Mouse (Mus musculus) liver, adult 2 months (tissue): ENCODE measurements at regions not wholly inside any gene's neighbourhood (a gene's known extent, or its start where the extent isn't known, plus 50 kb on each side); places are given as distances from the start of the nearest gene placed in this dataset.

ENCODE experiments used
- DNase-seq: peaks from one replicate; pipeline ENCODE4 v3.0.0-alpha.2; 2011; ENCODE audit warnings: low read depth, low spot score; ENCODE audit errors: extremely low read depth
- H3K27ac ChIP-seq: fragments of 200-500 bp; replicated peaks from 2 replicates; pipeline ENCODE4 v1.5.1; 2012; ENCODE audit warnings: low read depth, mild to moderate bottlenecking, control low read depth, inconsistent platforms, low read length; ENCODE audit not compliant: insufficient read depth
- H3K27me3 ChIP-seq: fragments of 200-500 bp; 2 replicates; pipeline ENCODE4 v1.6.1; 2012; ENCODE audit warnings: mild to moderate bottlenecking, moderate library complexity, low read length, inconsistent platforms; ENCODE audit not compliant: control insufficient read depth, insufficient read depth
- H3K36me3 ChIP-seq: fragments of 200-500 bp; 2 replicates; pipeline ENCODE4 v1.6.1; 2012; ENCODE audit warnings: low read length, inconsistent platforms; ENCODE audit not compliant: control insufficient read depth, insufficient read depth
- H3K4me1 ChIP-seq: fragments of 200-500 bp; 2 replicates; pipeline ENCODE4 v1.6.1; 2011; ENCODE audit warnings: low read length; ENCODE audit not compliant: control insufficient read depth, insufficient read depth
- H3K4me3 ChIP-seq: fragments of 200-500 bp; 2 replicates; pipeline ENCODE4 v1.5.1; 2011; ENCODE audit warnings: low read depth, mild to moderate bottlenecking, control low read depth, low read length, moderate library complexity; ENCODE audit not compliant: insufficient read depth
- H3K79me2 ChIP-seq: fragments of 200-500 bp; 2 replicates; pipeline ENCODE4 v1.6.1; 2012; ENCODE audit warnings: inconsistent platforms, mild to moderate bottlenecking, low read length, moderate library complexity; ENCODE audit not compliant: control insufficient read depth, insufficient read depth
- H3K9ac ChIP-seq: fragments of 200-500 bp; 2 replicates; pipeline ENCODE4 v1.6.1; 2012; ENCODE audit warnings: low read depth, mild to moderate bottlenecking, control low read depth, inconsistent platforms, low read length
- CTCF ChIP-seq: fragments of 200-500 bp; IDR thresholded peaks from 2 replicates; pipeline ENCODE4 v1.5.1; 2011; ENCODE audit warnings: low read depth, low read length, control low read depth
- POLR2A ChIP-seq: fragments of 200-500 bp; IDR thresholded peaks from 2 replicates; pipeline ENCODE4 v1.6.1; 2011; ENCODE audit warnings: low read length, control low read depth; ENCODE audit not compliant: insufficient read depth; ENCODE audit errors: extremely low read depth
- WGBS: fragments of 180-500 bp; shearing (Covaris S2); methylation state at CpG from one replicate; pipeline ENCODE4 v1.1.7; 2018; 5-methylcytosine and 5-hydroxymethylcytosine counted together

DNA sequence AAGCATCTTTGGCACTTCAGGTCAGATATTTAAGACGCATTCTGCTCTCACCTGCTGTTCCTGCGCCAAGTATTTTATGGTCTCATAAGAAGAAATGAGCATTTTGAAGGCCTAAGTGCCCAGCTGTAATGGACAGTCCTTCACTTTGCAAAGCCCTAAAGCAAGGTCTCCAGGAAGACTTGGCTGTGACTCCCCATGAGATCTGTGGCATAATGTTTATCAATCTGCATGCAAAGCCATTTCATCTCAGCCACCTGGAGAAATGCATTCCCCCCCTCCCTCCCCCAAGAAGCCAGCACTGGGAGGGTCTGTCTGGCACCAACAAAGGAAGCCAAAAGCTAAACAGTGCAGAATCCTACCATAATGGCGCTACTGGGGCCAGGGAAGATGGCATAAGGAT lies 437.4 kb downstream of the Slc4a3 start:
- H3K4me1 ChIP-seq = no peaks in the 10 kb centered on the region
- WGBS = 91% methylated on average over 3 of the region's 3 CpGs
- no peak for DNase-seq
- no peaks in the 10 kb centered on the region for H3K79me2 ChIP-seq
- no peak overlapping the region for H3K27ac ChIP-seq
- no peak overlapping the region for H3K9ac ChIP-seq
- no peak overlapping the region for H3K4me3 ChIP-seq
- no peaks in the 10 kb centered on the region for H3K27me3 ChIP-seq
- no peak for TF ChIP-seq POLR2A
- TF ChIP-seq CTCF = no peak
- H3K36me3 ChIP-seq = no peaks in the 10 kb centered on the region

DNA sequence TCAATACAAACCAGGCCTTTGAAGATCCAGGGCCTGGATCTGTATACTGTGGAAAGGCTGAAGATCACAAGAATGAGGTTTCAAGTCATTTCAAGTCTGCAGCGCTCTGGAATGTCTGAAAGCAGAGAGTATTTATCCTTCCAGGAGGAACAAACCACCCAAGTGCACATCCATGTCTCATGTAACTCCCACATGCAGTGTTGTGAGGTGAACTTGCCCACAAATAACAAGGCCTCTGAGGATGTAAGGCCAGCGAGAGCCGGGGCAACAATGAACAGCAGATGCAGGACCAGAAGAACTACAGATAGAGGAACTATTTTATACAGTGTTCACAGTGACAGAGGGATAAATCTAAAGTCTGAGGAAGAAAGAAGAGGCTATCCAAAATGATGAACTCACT lies 442.4 kb downstream of the Slc4a3 start:
- Histone ChIP-seq H3K27ac (no peak overlapping the region), H3K9ac (no peak overlapping the region), H3K27me3 (no peaks in the 10 kb centered on the region), H3K4me3 (no peak overlapping the region), H3K36me3 (no peaks in the 10 kb centered on the region), H3K79me2 (no peaks in the 10 kb centered on the region), H3K4me1 (no peaks in the 10 kb centered on the region)
- TF ChIP-seq POLR2A (no peak), CTCF (no peak)
- WGBS = 91% methylated on average over 3 of the region's 3 CpGs
- no peak for DNase-seq

DNA sequence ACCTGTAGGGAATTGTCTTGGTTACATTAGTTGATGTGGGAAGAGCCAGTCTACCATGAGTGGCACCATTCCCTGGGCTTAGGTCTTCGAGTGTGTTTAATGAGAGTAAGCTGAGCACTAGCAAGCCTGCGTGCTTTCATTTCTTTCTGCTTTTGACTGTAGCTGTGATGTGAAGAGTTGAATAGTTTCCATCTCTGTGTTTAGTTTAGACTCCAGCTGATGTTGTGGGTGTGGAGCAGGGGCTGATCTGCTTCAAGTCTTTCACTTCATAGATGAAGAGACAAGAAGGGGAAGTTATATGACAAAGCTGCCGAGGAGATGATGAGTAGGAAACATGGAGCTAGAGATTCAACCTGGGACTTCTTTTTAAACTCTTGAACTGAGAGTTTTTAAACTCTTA lies 446.0 kb downstream of the Slc4a3 start:
- no peak overlapping the region for H3K9ac ChIP-seq
- no peak for TF ChIP-seq CTCF
- no peak for TF ChIP-seq POLR2A
- H3K27me3 ChIP-seq = no peaks in the 10 kb centered on the region
- WGBS = 88% methylated on average over 3 of the region's 3 CpGs
- H3K27ac ChIP-seq = no peak overlapping the region
- H3K79me2 ChIP-seq = no peaks in the 10 kb centered on the region
- no peak for DNase-seq
- no peaks in the 10 kb centered on the region for H3K4me1 ChIP-seq
- H3K4me3 ChIP-seq = no peak overlapping the region
- no peaks in the 10 kb centered on the region for H3K36me3 ChIP-seq

DNA sequence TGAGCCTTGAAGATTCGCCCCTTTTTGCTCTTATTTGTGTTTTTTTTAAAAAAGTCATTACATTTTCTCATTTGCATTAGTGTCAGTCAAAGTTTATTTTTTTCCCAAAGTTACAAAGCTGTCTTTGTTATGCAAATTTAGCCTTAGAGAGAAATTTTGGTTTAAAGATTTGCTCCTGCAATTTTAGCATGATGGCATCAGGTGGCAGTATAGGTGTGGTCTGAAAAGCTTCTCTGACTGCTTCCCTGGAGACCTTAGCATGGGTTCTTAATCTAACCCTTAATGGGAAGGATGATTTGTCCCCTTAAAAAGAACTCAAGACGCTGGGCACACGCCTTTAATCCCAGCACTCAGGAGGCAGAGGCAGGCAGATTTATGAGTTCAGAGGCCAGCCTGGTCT lies 451.2 kb downstream of the Slc4a3 start:
- Histone ChIP-seq H3K79me2 (no peaks in the 10 kb centered on the region), H3K36me3 (no peaks in the 10 kb centered on the region), H3K27ac (no peak overlapping the region), H3K4me3 (no peak overlapping the region), H3K27me3 (no peaks in the 10 kb centered on the region), H3K9ac (no peak overlapping the region), H3K4me1 (no peaks in the 10 kb centered on the region)
- 89% methylated on average over 3 of the region's 3 CpGs for WGBS
- no peak for DNase-seq
- TF ChIP-seq POLR2A = no peak
- no peak for TF ChIP-seq CTCF

DNA sequence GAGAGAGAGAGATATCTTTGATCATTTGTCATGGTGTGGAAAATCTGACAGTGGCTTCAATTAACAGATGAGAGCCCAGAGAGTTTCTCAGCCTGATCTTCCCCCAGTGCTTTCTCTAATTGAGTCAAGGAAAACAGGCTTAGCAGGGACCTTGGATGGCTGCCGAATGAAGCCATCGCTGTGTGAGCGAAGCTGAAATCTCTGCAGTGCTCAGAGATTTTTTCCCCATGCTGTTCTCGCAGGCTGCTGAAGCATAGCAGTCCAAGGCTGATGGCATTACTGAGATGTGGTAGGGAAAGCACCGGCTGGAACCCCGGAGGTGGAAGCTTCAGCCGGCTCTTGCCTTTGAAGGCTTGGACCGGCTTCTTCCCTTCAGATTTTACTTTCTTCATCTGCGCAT lies 455.1 kb downstream of the Slc4a3 start:
- H3K27me3 ChIP-seq = no peaks in the 10 kb centered on the region
- no peak for TF ChIP-seq CTCF
- TF ChIP-seq POLR2A = no peak
- no peak for DNase-seq
- no peak overlapping the region for H3K27ac ChIP-seq
- H3K36me3 ChIP-seq = no peaks in the 10 kb centered on the region
- WGBS = 86% methylated on average over 9 of the region's 9 CpGs
- no peak overlapping the region for H3K4me3 ChIP-seq
- no peaks in the 10 kb centered on the region for H3K79me2 ChIP-seq
- no peaks in the 10 kb centered on the region for H3K4me1 ChIP-seq
- no peak overlapping the region for H3K9ac ChIP-seq

DNA sequence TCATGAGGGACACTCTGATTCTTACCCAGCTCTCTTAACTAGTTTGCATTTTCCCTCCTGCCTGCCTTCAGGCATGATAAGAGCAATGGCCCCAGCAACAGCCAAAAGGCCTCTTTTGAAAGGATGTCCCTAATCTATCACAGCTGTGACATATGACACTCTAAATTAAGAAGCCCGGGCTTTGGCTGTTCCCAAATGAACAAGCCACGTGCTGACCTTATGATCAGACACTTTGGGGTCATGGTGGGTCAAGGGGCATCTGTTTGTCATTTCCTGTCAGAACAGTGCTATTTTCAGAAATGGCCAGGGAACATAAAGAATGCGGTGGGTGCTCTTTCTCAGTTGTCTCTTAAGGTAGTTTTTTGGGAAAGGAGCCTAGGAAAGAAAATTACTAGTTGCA lies 463.5 kb downstream of the Slc4a3 start:
- TF ChIP-seq POLR2A (no peak), CTCF (no peak)
- H3K27me3 ChIP-seq = no peaks in the 10 kb centered on the region
- peak; percentile 29 for DNase-seq
- H3K9ac ChIP-seq = no peak overlapping the region
- peaks cover 2% of the 10 kb centered on the region; the same call in 1 of the 2 replicates for H3K4me1 ChIP-seq
- no peaks in the 10 kb centered on the region for H3K79me2 ChIP-seq
- no peaks in the 10 kb centered on the region for H3K36me3 ChIP-seq
- no peak overlapping the region for H3K27ac ChIP-seq
- no peak overlapping the region for H3K4me3 ChIP-seq
- WGBS = 42% methylated on average over 3 of the region's 3 CpGs
